Mouse (Mus musculus): ENCODE data around the gene Cacnb2.

The Cacnb2 gene

DNA sequence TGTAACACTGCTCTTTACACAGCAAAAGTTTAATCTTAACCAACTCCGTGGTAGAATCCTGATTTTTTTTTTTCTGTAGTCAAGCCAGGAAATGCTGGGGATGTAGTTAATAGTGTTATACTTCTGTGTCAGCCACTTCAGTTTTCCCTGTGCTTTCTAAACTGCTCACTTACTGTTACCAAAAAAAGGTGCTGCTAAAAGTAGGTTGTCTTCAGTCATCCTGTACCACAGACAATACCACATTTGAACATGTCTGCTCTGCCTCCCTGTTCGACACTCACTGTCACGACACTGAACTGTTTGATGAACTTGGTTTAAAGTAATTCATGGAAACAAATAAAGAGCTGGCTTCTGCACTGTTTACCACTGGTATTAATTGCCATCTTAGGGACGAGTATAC is 385.6 kb downstream of the Cacnb2 start:
- DNase-seq (ENCODE audit: low read depth, low spot score) = no peak

DNA sequence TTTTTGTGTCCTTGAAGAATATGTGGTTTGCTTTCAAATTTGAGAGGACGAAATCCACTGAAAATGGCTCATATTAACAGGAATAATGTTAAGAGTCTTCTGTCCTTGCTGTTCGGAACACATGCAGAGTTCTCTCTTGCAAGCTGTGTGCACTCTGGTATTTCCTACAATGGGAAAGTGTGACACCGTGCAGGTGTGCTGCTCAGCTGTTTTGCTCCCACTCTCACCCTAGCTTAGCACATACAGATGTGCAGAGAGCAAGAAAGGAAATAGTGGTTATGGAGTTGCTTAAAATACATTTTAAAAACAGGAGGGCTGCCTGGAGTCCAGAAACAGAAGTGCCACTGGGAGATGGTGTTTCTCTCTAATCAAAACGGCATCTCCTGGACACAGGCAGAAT is 386.5 kb downstream of the Cacnb2 start:
- no peak for DNase-seq (ENCODE audit: low read depth, low spot score)

DNA sequence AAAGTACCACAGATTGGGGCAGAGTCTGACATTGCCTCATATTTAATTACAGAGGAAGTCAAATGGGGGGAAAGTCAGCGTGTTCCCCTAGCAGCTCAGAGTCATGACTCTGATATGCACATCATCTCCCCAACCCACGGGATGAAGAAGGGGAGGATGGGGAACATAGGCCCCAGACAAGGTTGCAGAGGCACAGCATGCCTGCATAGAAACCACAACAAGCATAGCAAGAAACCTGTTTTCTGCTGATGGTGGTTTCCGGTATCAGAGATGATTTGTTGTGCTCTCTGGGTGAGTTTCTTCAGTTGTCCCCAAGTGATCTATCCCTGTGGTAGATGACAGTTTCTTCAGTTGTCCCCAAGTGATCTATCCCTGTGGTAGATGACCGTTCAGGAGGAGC is 389.6 kb downstream of the Cacnb2 start:
- DNase-seq (ENCODE audit: low read depth, low spot score) = no peak

DNA sequence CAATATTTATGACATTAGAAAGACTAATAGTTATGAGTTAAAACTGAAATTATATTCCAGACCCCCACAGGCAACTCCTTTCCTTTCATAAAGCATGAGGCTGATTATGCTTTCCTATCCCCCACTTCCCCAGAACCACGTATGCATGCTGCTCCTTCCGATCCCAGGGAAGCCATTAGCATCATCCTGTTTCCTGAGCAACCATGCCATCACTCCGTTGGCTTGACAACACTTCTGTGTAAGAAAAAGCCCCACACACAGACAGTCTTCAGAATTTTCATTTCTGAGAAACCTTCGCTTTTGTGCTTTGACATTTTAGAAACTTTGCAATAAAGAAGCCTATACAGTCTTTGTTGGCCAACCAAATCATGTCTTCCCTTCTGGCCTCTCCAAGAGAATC is 393.1 kb downstream of the Cacnb2 start:
- no peak for DNase-seq (ENCODE audit: low read depth, low spot score)

DNA sequence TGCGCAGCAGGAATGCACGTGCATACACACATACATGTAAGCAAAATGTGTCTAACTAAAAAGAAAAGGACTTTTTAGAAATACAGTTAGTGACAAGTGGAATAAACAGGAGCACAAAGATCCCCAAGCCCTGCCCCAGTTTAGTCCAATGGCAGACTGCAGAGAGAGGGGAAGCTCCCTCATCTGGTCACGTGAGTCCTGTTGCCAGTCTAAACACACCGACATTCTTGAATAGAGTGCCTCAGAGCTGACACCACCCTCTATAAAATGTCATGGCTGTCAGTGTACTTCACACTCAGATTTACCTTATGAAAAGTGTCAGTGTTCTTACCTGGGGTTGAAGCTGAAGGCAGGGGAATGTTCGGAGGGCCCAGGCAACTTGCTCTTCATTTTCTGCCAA is 394.9 kb downstream of the Cacnb2 start:
- no peak for DNase-seq (ENCODE audit: low read depth, low spot score)

DNA sequence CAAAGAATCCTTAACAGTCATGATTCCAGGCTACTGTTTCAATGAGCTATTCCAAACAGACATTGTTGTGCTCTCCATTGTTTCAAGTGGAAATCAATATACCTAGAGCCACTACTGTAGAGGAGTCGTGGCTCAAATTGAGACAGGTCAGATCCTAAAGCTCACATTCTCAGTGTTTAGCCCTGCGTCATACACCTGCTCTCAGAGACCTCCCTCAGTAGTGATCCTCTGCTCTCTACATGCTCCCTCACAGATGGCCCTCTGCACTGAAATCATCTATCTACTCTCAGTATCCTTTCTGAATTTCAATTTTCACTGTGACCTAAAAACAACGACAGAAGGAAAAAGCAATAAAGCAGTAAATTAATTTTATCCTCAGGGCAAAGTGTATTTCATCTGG is 404.6 kb downstream of the Cacnb2 start:
- DNase-seq (ENCODE audit: low read depth, low spot score) = no peak

DNA sequence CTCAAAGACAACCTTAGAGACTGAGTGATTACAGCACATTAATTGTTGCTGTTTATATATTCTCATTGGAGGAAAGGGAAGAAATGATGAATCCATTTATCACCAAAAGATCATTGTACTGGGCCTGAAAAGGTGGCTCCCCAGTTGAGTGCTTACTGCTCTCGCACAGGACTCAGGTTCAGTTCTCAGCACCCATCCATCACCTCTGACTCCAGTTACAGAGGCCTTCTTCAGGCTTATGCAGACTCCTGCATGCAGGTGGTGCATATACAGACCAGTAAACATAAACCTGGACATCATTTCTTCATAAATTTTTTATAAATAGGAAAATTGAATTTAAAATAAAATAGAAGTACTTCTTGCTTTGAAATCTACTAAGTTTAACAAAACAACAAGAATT is 405.2 kb downstream of the Cacnb2 start:
- no peak for DNase-seq (ENCODE audit: low read depth, low spot score)

DNA sequence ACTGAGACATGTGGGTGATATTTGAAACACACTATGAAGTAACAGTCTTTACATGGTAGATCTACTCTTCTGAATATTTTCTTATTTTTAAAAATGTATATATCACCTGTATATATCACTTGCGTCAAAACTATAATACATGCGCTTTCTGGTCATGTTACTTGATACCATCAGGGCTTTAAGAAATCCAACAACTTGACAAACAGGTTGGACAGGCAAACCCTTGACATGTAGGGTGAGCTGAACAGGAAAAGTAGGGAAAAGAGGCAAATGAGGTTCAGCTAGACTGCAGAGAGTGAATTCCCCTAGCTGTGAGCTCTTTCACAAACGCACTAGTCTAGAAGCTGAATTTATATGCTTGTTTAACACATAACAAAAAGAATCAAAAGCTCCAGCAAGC is 423.9 kb downstream of the Cacnb2 start:
- no peak for DNase-seq (ENCODE audit: low read depth, low spot score)

DNA sequence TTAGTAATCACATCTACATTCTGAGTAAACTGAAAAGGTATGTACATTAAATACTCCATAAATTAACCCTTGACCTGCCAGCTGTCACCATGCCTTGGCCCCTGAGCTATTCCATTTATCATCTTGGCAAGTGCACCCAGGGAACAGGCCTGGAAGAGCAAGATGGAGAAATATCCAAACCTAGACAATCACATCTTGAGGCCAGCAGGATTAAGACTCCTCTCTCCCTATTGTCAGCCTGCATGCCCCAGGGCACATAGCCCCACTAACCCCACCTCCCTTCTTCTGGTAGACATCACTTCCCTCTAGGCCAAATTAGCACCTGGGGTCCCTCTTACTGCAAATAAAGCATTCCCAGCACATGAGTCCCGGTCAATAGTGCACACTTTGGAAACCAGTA is 424.9 kb downstream of the Cacnb2 start:
- DNase-seq (ENCODE audit: low read depth, low spot score) = no peak

Measured in mesoderm, embryonic 11.5 days (tissue).